Mouse (Mus musculus) MEL (cell line): ENCODE results near the gene Cfd. TPM values are rescaled to one million over a fixed set of nuclear protein-coding genes. Genes with fewer than 3 reads are reported as not detected.
A peak's percentile ranks its signal among the peaks of the same experiment; 100 is the strongest.
"Not testable (repeated sequence)": the region's sequence is repeated elsewhere in the genome, so short reads cannot be mapped to it uniquely, and the experiment has no call there.

Experiments used
- DNase-seq: peaks from one replicate; pipeline ENCODE4 v3.0.0; 2011; ENCODE audit warnings: low read depth, low spot score
- H3K27ac ChIP-seq: 2 replicates; pipeline ENCODE4 v1.5.1; 2012; ENCODE audit warnings: low read depth, mild to moderate bottlenecking, control low read depth, low read length, moderate library complexity; ENCODE audit not compliant: control insufficient read depth
- H3K27me3 ChIP-seq, 2 experiments: fragments of 150-350 bp in 1 of 2; sonication (generic) in 1 of 2; 2 replicates each; pipeline ENCODE4 v1.6.1; 2012; ENCODE audit warnings: low read length in 2 of 2, mild to moderate bottlenecking in 2 of 2, improper control_type of control experiment in 1 of 2, moderate library complexity in 1 of 2; ENCODE audit not compliant: insufficient read depth in 2 of 2, control insufficient read depth in 1 of 2
- H3K36me3 ChIP-seq, 2 experiments: 2 replicates each; pipeline ENCODE4 v1.6.1; 2012 to 2014; ENCODE audit warnings: low read length in 2 of 2, improper control_type of control experiment in 1 of 2, inconsistent platforms in 1 of 2, mild to moderate bottlenecking in 1 of 2; ENCODE audit not compliant: insufficient read depth in 2 of 2, control insufficient read depth in 1 of 2
- H3K4me1 ChIP-seq, 2 experiments: fragments of 150-350 bp in 1 of 2; sonication (generic) in 1 of 2; 2 replicates each; pipeline ENCODE4 v1.6.1; 2012; ENCODE audit warnings: low read length in 2 of 2, improper control_type of control experiment in 1 of 2, mild to moderate bottlenecking in 1 of 2; ENCODE audit not compliant: insufficient read depth in 2 of 2, control insufficient read depth in 1 of 2
- H3K4me3 ChIP-seq, 2 experiments: fragments of 150-350 bp in 1 of 2; sonication (generic) in 1 of 2; 2 replicates each; pipeline ENCODE4 v1.5.1; 2012; ENCODE audit warnings: low read depth in 2 of 2, low read length in 2 of 2, mild to moderate bottlenecking in 2 of 2, moderate library complexity in 2 of 2, control low read depth in 1 of 2, improper control_type of control experiment in 1 of 2; ENCODE audit not compliant: control insufficient read depth in 1 of 2, insufficient read depth in 1 of 2
- H3K79me2 ChIP-seq: 2 replicates; pipeline ENCODE4 v1.6.1; 2012; ENCODE audit warnings: mild to moderate bottlenecking, low read length, moderate library complexity; ENCODE audit not compliant: control insufficient read depth, poor library complexity, insufficient read depth
- H3K9ac ChIP-seq: 2 replicates; pipeline ENCODE4 v1.6.1; 2012; ENCODE audit warnings: low read depth, mild to moderate bottlenecking, control low read depth, low read length, moderate library complexity; ENCODE audit not compliant: control insufficient read depth, poor library complexity, severe bottlenecking
- H3K9me3 ChIP-seq: fragments of 150-350 bp; sonication (generic); replicated peaks from 2 replicates; pipeline ENCODE4 v1.6.1; 2012; ENCODE audit warnings: mild to moderate bottlenecking, low read length, improper control_type of control experiment, moderate library complexity; ENCODE audit not compliant: insufficient read depth
- BHLHE40 ChIP-seq: IDR thresholded peaks from 2 replicates; pipeline ENCODE4 v1.6.1; 2012; ENCODE audit warnings: low read depth, mild to moderate bottlenecking, inconsistent platforms, low read length, improper control_type of control experiment, borderline replicate concordance
- CTCF ChIP-seq, 3 experiments: IDR thresholded peaks in 2 of 3; conservative IDR thresholded peaks in 1 of 3; 2 replicates each; pipeline ENCODE4 v1.5.1; 2011 to 2012; ENCODE audit warnings: low read length in 3 of 3, low read depth in 2 of 3, mild to moderate bottlenecking in 2 of 3, improper control_type of control experiment in 1 of 3, inconsistent platforms in 1 of 3, mixed read lengths in 1 of 3, moderate library complexity in 1 of 3; ENCODE audit not compliant: control insufficient read depth in 1 of 3, insufficient read depth in 1 of 3, poor library complexity in 1 of 3, severe bottlenecking in 1 of 3
- GATA1 ChIP-seq: IDR thresholded peaks from 2 replicates; pipeline ENCODE4 v1.6.1; 2011; ENCODE audit warnings: low read depth, low read length, improper control_type of control experiment
- MAX ChIP-seq: IDR thresholded peaks from 2 replicates; pipeline ENCODE4 v1.6.1; 2011; ENCODE audit warnings: low read length, improper control_type of control experiment
- MAZ ChIP-seq: IDR thresholded peaks from 2 replicates; pipeline ENCODE4 v1.6.1; 2012; ENCODE audit warnings: low read depth, mild to moderate bottlenecking, inconsistent platforms, low read length, improper control_type of control experiment
- MXI1 ChIP-seq: IDR thresholded peaks from 2 replicates; pipeline ENCODE4 v1.6.1; 2011; ENCODE audit warnings: mild to moderate bottlenecking, low read depth, low read length, improper control_type of control experiment
- MYC ChIP-seq: IDR thresholded peaks from 2 replicates; pipeline ENCODE4 v1.6.1; 2011; ENCODE audit warnings: low read depth, mild to moderate bottlenecking, low read length, improper control_type of control experiment, moderate library complexity
- POLR2AphosphoS2 ChIP-seq: IDR thresholded peaks from 2 replicates; pipeline ENCODE4 v1.6.1; 2011; ENCODE audit warnings: low read length, improper control_type of control experiment
- POLR2AphosphoS5 ChIP-seq: IDR thresholded peaks from 2 replicates; pipeline ENCODE4 v1.6.1; 2012; ENCODE audit warnings: low read depth, borderline replicate concordance, mild to moderate bottlenecking, inconsistent platforms, low read length, moderate library complexity, mixed read lengths
- RAD21 ChIP-seq: IDR thresholded peaks from 2 replicates; pipeline ENCODE4 v1.6.1; 2011; ENCODE audit warnings: mild to moderate bottlenecking, low read depth, low read length, improper control_type of control experiment
- SIN3A ChIP-seq: IDR thresholded peaks from 2 replicates; pipeline ENCODE4 v1.6.1; 2012; ENCODE audit warnings: low read length, improper control_type of control experiment, inconsistent platforms
- SMC3 ChIP-seq: IDR thresholded peaks from 2 replicates; pipeline ENCODE4 v1.6.1; 2011; ENCODE audit warnings: low read depth, low read length, improper control_type of control experiment
- TBP ChIP-seq: IDR thresholded peaks from 2 replicates; pipeline ENCODE4 v1.8.0; 2011; ENCODE audit warnings: low read depth, low read length, improper control_type of control experiment
- ZC3H11A ChIP-seq: IDR thresholded peaks from 2 replicates; pipeline ENCODE4 v1.6.1; 2012; ENCODE audit warnings: low read depth, mild to moderate bottlenecking, inconsistent platforms, low read length, improper control_type of control experiment
- ZKSCAN1 ChIP-seq: IDR thresholded peaks from 2 replicates; pipeline ENCODE4 v1.6.1; 2012; ENCODE audit warnings: low read depth, mild to moderate bottlenecking, inconsistent platforms, low read length, improper control_type of control experiment, moderate library complexity
- ZNF384 ChIP-seq: IDR thresholded peaks from 2 replicates; pipeline ENCODE4 v1.6.1; 2012; ENCODE audit warnings: low read depth, mild to moderate bottlenecking, inconsistent platforms, low read length, improper control_type of control experiment
- polyA plus RNA-seq, 2 experiments: library from polyadenylated mRNA; stranded (reverse) in 1 of 2; unstranded in 1 of 2; fragments of >175 nt in 1 of 2; fragments of >200 nt in 1 of 2; gene quantifications; 2 replicates each; pipeline versions ENCODE4 v1.2.1 to v1.2.4; 2012; ENCODE audit warnings: low replicate concordance in 2 of 2, low read depth in 1 of 2; ENCODE audit not compliant: insufficient read length in 2 of 2, insufficient read depth in 1 of 2, missing spikeins in 1 of 2
- total RNA-seq: library from RNA; depleted of rRNA; stranded (reverse); fragments of 300-350 nt; gene quantifications from 2 replicates; pipeline ENCODE4 v1.2.3, GENCODE M21; 2012

The Cfd gene
- total and polyA plus RNA-seq, 3 experiments, result 0.21 TPM; not detected in 2

DNA sequence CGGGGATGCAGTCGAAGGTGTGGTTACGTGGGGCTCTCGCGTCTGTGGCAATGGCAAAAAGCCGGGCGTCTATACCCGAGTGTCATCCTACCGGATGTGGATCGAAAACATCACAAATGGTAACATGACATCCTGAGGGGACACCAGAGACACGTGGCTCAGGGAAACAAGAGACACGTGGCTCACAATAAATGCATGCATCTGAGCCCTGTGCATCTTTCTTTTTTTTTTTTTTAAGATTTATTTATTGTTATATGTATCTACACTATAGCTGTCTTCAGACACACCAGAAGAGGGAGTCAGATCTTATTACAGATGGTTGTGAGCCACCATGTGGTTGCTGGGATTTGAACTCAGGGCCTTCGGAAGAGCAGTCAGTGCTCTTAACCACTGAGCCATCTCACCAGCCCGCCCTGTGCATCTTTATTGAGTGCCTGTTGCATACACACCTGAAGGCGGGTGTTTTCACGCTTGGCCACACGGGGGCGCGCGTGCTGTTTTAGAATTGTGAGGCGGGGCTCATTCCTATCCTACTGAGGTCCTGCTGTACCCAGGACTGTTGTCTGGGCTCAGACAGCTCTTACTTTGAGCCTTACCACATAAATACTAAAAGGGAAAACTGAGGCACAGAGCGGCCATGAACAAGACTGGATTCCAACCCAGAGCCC lies 1.9 kb downstream of the Cfd start:
- H3K27me3 ChIP-seq, H3K9ac ChIP-seq, H3K4me1 ChIP-seq, H3K36me3 ChIP-seq, H3K79me2 ChIP-seq, H3K9me3 ChIP-seq, H3K4me3 ChIP-seq, H3K27ac ChIP-seq: not testable (repeated sequence)
- TF ChIP-seq RAD21, result peak; percentile 71
- peak; percentile 49; the same call in 1 of the 2 replicates for TF ChIP-seq MXI1
- peak; percentile 44; the same call in 1 of the 2 replicates for TF ChIP-seq SIN3A
- peak; percentile 68 for TF ChIP-seq ZNF384
- peak; percentile 95 for TF ChIP-seq TBP
- TF ChIP-seq ZC3H11A, result peak; percentile 71
- TF ChIP-seq BHLHE40, result 0 out of 2 replicates have a peak, but pooled peaks have one; percentile 8
- TF ChIP-seq SMC3, result peak; percentile 83
- TF ChIP-seq MAX, result peak; percentile 26
- peak; percentile 52 to 94 (median 85) for TF ChIP-seq CTCF (IDR thresholded peaks at IDR 0.05 in 2 of 3, conservative IDR thresholded peaks at IDR 0.05 in 1 of 3; ENCODE audit: control insufficient read depth in 1 of 3, insufficient read depth in 1 of 3, low read depth in 2 of 3, low read length in 3 of 3, poor library complexity in 1 of 3, severe bottlenecking in 1 of 3)
- TF ChIP-seq MAZ, result peak; percentile 51; the same call in 1 of the 2 replicates
- TF ChIP-seq MYC, result peak; percentile 78
- DNase-seq, result peak; percentile 84

GRCm38 (mm10) chr10:79896306-79896705 lies 5.7 kb downstream of the Cfd start:
- Histone ChIP-seq H3K4me1 (no peaks in the 10 kb centered on the region), H3K9me3 (no peaks in the 10 kb centered on the region), H3K79me2 (no peaks in the 10 kb centered on the region)
- no peak for TF ChIP-seq ZKSCAN1
- TF ChIP-seq BHLHE40, result no peak
- TF ChIP-seq, all 39 proteins: peak for 0
- Histone ChIP-seq H3K9ac (no peak overlapping the region), H3K27me3 (no peaks in the 10 kb centered on the region), H3K4me3 (no peak overlapping the region), H3K36me3 (no peaks in the 10 kb centered on the region), H3K27ac (no peak overlapping the region)
- no peak for DNase-seq

DNA sequence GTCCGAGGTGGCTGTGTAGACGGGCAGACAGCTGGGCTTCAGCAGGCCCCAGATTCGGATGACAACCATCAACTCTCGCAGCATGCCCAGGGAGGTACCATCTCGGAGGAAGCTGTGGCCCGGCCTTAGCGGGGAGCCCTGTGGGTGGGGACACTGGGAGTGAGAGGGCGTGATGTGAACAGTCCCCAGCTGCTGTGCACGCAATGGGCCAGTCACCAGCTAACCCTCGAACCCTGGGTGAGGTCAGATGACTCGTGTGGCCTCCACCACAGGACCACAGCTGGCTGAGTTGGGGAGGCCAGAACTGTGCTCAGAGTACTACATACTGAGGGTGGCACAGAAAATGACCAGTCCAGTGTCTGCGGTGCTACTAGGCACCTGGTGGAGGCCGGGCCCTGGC lies 6.2 kb downstream of the Cfd start:
- H3K27me3 ChIP-seq, result no peaks in the 10 kb centered on the region
- no peaks in the 10 kb centered on the region for H3K4me1 ChIP-seq
- no peak overlapping the region for H3K9ac ChIP-seq
- H3K79me2 ChIP-seq, result no peaks in the 10 kb centered on the region
- no peak overlapping the region for H3K27ac ChIP-seq
- no peaks in the 10 kb centered on the region for H3K36me3 ChIP-seq
- H3K9me3 ChIP-seq, result no peaks in the 10 kb centered on the region
- H3K4me3 ChIP-seq, result no peak overlapping the region
- DNase-seq, result no peak
- TF ChIP-seq POLR2AphosphoS2 (no peak), BHLHE40 (no peak), CTCF (IDR thresholded peaks at IDR 0.05 in 2 of 3, conservative IDR thresholded peaks at IDR 0.05 in 1 of 3; ENCODE audit: control insufficient read depth in 1 of 3, insufficient read depth in 1 of 3, low read depth in 2 of 3, low read length in 3 of 3, poor library complexity in 1 of 3, severe bottlenecking in 1 of 3) (no peak), POLR2AphosphoS5 (no peak), GATA1 (no peak)
